Mouse (Mus musculus) MEL (cell line): Measurements from ENCODE around the gene Coq10a. TPM values are rescaled to one million over a fixed set of nuclear protein-coding genes. Genes with fewer than 3 reads are reported as not detected.

Experiments
- DNase-seq: peaks from one replicate; pipeline ENCODE4 v3.0.0; 2011; ENCODE audit warnings: low read depth, low spot score
- H3K27ac ChIP-seq: 2 replicates; pipeline ENCODE4 v1.5.1; 2012; ENCODE audit warnings: low read depth, mild to moderate bottlenecking, control low read depth, low read length, moderate library complexity; ENCODE audit not compliant: control insufficient read depth
- H3K27me3 ChIP-seq, 2 experiments: fragments of 150-350 bp in 1 of 2; sonication (generic) in 1 of 2; 2 replicates each; pipeline ENCODE4 v1.6.1; 2012; ENCODE audit warnings: low read length in 2 of 2, mild to moderate bottlenecking in 2 of 2, improper control_type of control experiment in 1 of 2, moderate library complexity in 1 of 2; ENCODE audit not compliant: insufficient read depth in 2 of 2, control insufficient read depth in 1 of 2
- H3K36me3 ChIP-seq, 2 experiments: 2 replicates each; pipeline ENCODE4 v1.6.1; 2012 to 2014; ENCODE audit warnings: low read length in 2 of 2, improper control_type of control experiment in 1 of 2, inconsistent platforms in 1 of 2, mild to moderate bottlenecking in 1 of 2; ENCODE audit not compliant: insufficient read depth in 2 of 2, control insufficient read depth in 1 of 2
- H3K4me1 ChIP-seq, 2 experiments: fragments of 150-350 bp in 1 of 2; sonication (generic) in 1 of 2; 2 replicates each; pipeline ENCODE4 v1.6.1; 2012; ENCODE audit warnings: low read length in 2 of 2, improper control_type of control experiment in 1 of 2, mild to moderate bottlenecking in 1 of 2; ENCODE audit not compliant: insufficient read depth in 2 of 2, control insufficient read depth in 1 of 2
- H3K4me3 ChIP-seq, 2 experiments: fragments of 150-350 bp in 1 of 2; sonication (generic) in 1 of 2; 2 replicates each; pipeline ENCODE4 v1.5.1; 2012; ENCODE audit warnings: low read depth in 2 of 2, low read length in 2 of 2, mild to moderate bottlenecking in 2 of 2, moderate library complexity in 2 of 2, control low read depth in 1 of 2, improper control_type of control experiment in 1 of 2; ENCODE audit not compliant: control insufficient read depth in 1 of 2, insufficient read depth in 1 of 2
- H3K79me2 ChIP-seq: 2 replicates; pipeline ENCODE4 v1.6.1; 2012; ENCODE audit warnings: mild to moderate bottlenecking, low read length, moderate library complexity; ENCODE audit not compliant: control insufficient read depth, poor library complexity, insufficient read depth
- H3K9ac ChIP-seq: 2 replicates; pipeline ENCODE4 v1.6.1; 2012; ENCODE audit warnings: low read depth, mild to moderate bottlenecking, control low read depth, low read length, moderate library complexity; ENCODE audit not compliant: control insufficient read depth, poor library complexity, severe bottlenecking
- H3K9me3 ChIP-seq: fragments of 150-350 bp; sonication (generic); replicated peaks from 2 replicates; pipeline ENCODE4 v1.6.1; 2012; ENCODE audit warnings: mild to moderate bottlenecking, low read length, improper control_type of control experiment, moderate library complexity; ENCODE audit not compliant: insufficient read depth
- CHD1 ChIP-seq: IDR thresholded peaks from 2 replicates; pipeline ENCODE4 v1.6.1; 2012; ENCODE audit warnings: low read depth, mild to moderate bottlenecking, inconsistent platforms, low read length, improper control_type of control experiment
- CHD2 ChIP-seq: IDR thresholded peaks from 2 replicates; pipeline ENCODE4 v1.6.1; 2011; ENCODE audit warnings: low read length, improper control_type of control experiment
- CTCF ChIP-seq, 3 experiments: IDR thresholded peaks in 2 of 3; conservative IDR thresholded peaks in 1 of 3; 2 replicates each; pipeline ENCODE4 v1.5.1; 2011 to 2012; ENCODE audit warnings: low read length in 3 of 3, low read depth in 2 of 3, mild to moderate bottlenecking in 2 of 3, improper control_type of control experiment in 1 of 3, inconsistent platforms in 1 of 3, mixed read lengths in 1 of 3, moderate library complexity in 1 of 3; ENCODE audit not compliant: control insufficient read depth in 1 of 3, insufficient read depth in 1 of 3, poor library complexity in 1 of 3, severe bottlenecking in 1 of 3
- E2F4 ChIP-seq: IDR thresholded peaks from 2 replicates; pipeline ENCODE4 v1.6.1; 2011; ENCODE audit warnings: low read depth, low read length, improper control_type of control experiment, borderline replicate concordance
- EP300 ChIP-seq, 2 experiments: IDR thresholded peaks; 2 replicates each; pipeline ENCODE4 v1.6.1; 2011; ENCODE audit warnings: improper control_type of control experiment in 2 of 2, low read length in 2 of 2, low read depth in 1 of 2, mild to moderate bottlenecking in 1 of 2
- ETS1 ChIP-seq: IDR thresholded peaks from 2 replicates; pipeline ENCODE4 v1.6.1; 2012; ENCODE audit warnings: low read depth, mild to moderate bottlenecking, inconsistent platforms, low read length, improper control_type of control experiment, moderate library complexity
- GABPA ChIP-seq: IDR thresholded peaks from 2 replicates; pipeline ENCODE4 v1.6.1; 2012; ENCODE audit warnings: low read depth, mild to moderate bottlenecking, inconsistent platforms, low read length, improper control_type of control experiment, moderate library complexity
- GATA1 ChIP-seq: IDR thresholded peaks from 2 replicates; pipeline ENCODE4 v1.6.1; 2011; ENCODE audit warnings: low read depth, low read length, improper control_type of control experiment
- HCFC1 ChIP-seq: IDR thresholded peaks from 2 replicates; pipeline ENCODE4 v1.6.1; 2012; ENCODE audit warnings: low read depth, mild to moderate bottlenecking, inconsistent platforms, low read length, improper control_type of control experiment, moderate library complexity
- JUND ChIP-seq: IDR thresholded peaks from 2 replicates; pipeline ENCODE4 v1.6.1; 2011; ENCODE audit warnings: low read depth, mild to moderate bottlenecking, improper control_type of control experiment, low read length
- KAT2A ChIP-seq: conservative IDR thresholded peaks from 2 replicates; pipeline ENCODE4 v1.6.1; 2012; ENCODE audit warnings: low read depth, low read length, improper control_type of control experiment, inconsistent platforms
- MAFK ChIP-seq: IDR thresholded peaks from 2 replicates; pipeline ENCODE4 v1.6.1; 2011; ENCODE audit warnings: low read depth, mild to moderate bottlenecking, low read length, improper control_type of control experiment, borderline replicate concordance
- MAX ChIP-seq: IDR thresholded peaks from 2 replicates; pipeline ENCODE4 v1.6.1; 2011; ENCODE audit warnings: low read length, improper control_type of control experiment
- MXI1 ChIP-seq: IDR thresholded peaks from 2 replicates; pipeline ENCODE4 v1.6.1; 2011; ENCODE audit warnings: mild to moderate bottlenecking, low read depth, low read length, improper control_type of control experiment
- MYB ChIP-seq: IDR thresholded peaks from 2 replicates; pipeline ENCODE4 v1.6.1; 2011; ENCODE audit warnings: mild to moderate bottlenecking, low read depth, low read length, improper control_type of control experiment
- MYC ChIP-seq: IDR thresholded peaks from 2 replicates; pipeline ENCODE4 v1.6.1; 2011; ENCODE audit warnings: low read depth, mild to moderate bottlenecking, low read length, improper control_type of control experiment, moderate library complexity
- NELFE ChIP-seq: IDR thresholded peaks from 2 replicates; pipeline ENCODE4 v1.6.1; 2011; ENCODE audit warnings: low read depth, low read length, improper control_type of control experiment
- NRF1 ChIP-seq: IDR thresholded peaks from 2 replicates; pipeline ENCODE4 v1.6.1; 2014; ENCODE audit warnings: low read depth, mild to moderate bottlenecking, inconsistent platforms, low read length, improper control_type of control experiment, moderate library complexity; ENCODE audit not compliant: poor library complexity, insufficient read depth, severe bottlenecking
- POLR2A ChIP-seq, 2 experiments: IDR thresholded peaks; 2 replicates each; pipeline ENCODE4 v1.6.1; 2011 to 2012; ENCODE audit warnings: low read length in 2 of 2, mild to moderate bottlenecking in 2 of 2, control low read depth in 1 of 2, improper control_type of control experiment in 1 of 2, low read depth in 1 of 2, moderate library complexity in 1 of 2; ENCODE audit not compliant: control insufficient read depth in 1 of 2, insufficient read depth in 1 of 2, poor library complexity in 1 of 2
- POLR2AphosphoS2 ChIP-seq: IDR thresholded peaks from 2 replicates; pipeline ENCODE4 v1.6.1; 2011; ENCODE audit warnings: low read length, improper control_type of control experiment
- POLR2AphosphoS5 ChIP-seq: IDR thresholded peaks from 2 replicates; pipeline ENCODE4 v1.6.1; 2012; ENCODE audit warnings: low read depth, borderline replicate concordance, mild to moderate bottlenecking, inconsistent platforms, low read length, moderate library complexity, mixed read lengths
- RAD21 ChIP-seq: IDR thresholded peaks from 2 replicates; pipeline ENCODE4 v1.6.1; 2011; ENCODE audit warnings: mild to moderate bottlenecking, low read depth, low read length, improper control_type of control experiment
- RCOR1 ChIP-seq: IDR thresholded peaks from 2 replicates; pipeline ENCODE4 v1.6.1; 2012; ENCODE audit warnings: low read depth, mild to moderate bottlenecking, inconsistent platforms, low read length, improper control_type of control experiment
- SIN3A ChIP-seq: IDR thresholded peaks from 2 replicates; pipeline ENCODE4 v1.6.1; 2012; ENCODE audit warnings: low read length, improper control_type of control experiment, inconsistent platforms
- SMC3 ChIP-seq: IDR thresholded peaks from 2 replicates; pipeline ENCODE4 v1.6.1; 2011; ENCODE audit warnings: low read depth, low read length, improper control_type of control experiment
- TBP ChIP-seq: IDR thresholded peaks from 2 replicates; pipeline ENCODE4 v1.8.0; 2011; ENCODE audit warnings: low read depth, low read length, improper control_type of control experiment
- TCF12 ChIP-seq: IDR thresholded peaks from 2 replicates; pipeline ENCODE4 v1.6.1; 2014; ENCODE audit warnings: low read depth, mild to moderate bottlenecking, inconsistent platforms, low read length, improper control_type of control experiment, moderate library complexity
- USF1 ChIP-seq: IDR thresholded peaks from 2 replicates; pipeline ENCODE4 v1.6.1; 2014; ENCODE audit warnings: low read depth, mild to moderate bottlenecking, inconsistent platforms, low read length, improper control_type of control experiment, moderate library complexity
- USF2 ChIP-seq, 2 experiments: IDR thresholded peaks; 2 replicates each; pipeline ENCODE4 v1.6.1; 2011 to 2012; ENCODE audit warnings: improper control_type of control experiment in 2 of 2, low read length in 2 of 2, borderline replicate concordance in 1 of 2, inconsistent platforms in 1 of 2, low read depth in 1 of 2, mild to moderate bottlenecking in 1 of 2; ENCODE audit not compliant: insufficient read depth in 1 of 2
- ZC3H11A ChIP-seq: IDR thresholded peaks from 2 replicates; pipeline ENCODE4 v1.6.1; 2012; ENCODE audit warnings: low read depth, mild to moderate bottlenecking, inconsistent platforms, low read length, improper control_type of control experiment
- ZKSCAN1 ChIP-seq: IDR thresholded peaks from 2 replicates; pipeline ENCODE4 v1.6.1; 2012; ENCODE audit warnings: low read depth, mild to moderate bottlenecking, inconsistent platforms, low read length, improper control_type of control experiment, moderate library complexity
- ZMIZ1 ChIP-seq: IDR thresholded peaks from 2 replicates; pipeline ENCODE4 v1.6.1; 2012; ENCODE audit warnings: low read depth, mild to moderate bottlenecking, inconsistent platforms, low read length, improper control_type of control experiment, moderate library complexity
- ZNF384 ChIP-seq: IDR thresholded peaks from 2 replicates; pipeline ENCODE4 v1.6.1; 2012; ENCODE audit warnings: low read depth, mild to moderate bottlenecking, inconsistent platforms, low read length, improper control_type of control experiment
- polyA plus RNA-seq, 2 experiments: library from polyadenylated mRNA; stranded (reverse) in 1 of 2; unstranded in 1 of 2; fragments of >175 nt in 1 of 2; fragments of >200 nt in 1 of 2; gene quantifications; 2 replicates each; pipeline versions ENCODE4 v1.2.1 to v1.2.4; 2012; ENCODE audit warnings: low replicate concordance in 2 of 2, low read depth in 1 of 2; ENCODE audit not compliant: insufficient read length in 2 of 2, insufficient read depth in 1 of 2, missing spikeins in 1 of 2
- total RNA-seq: library from RNA; depleted of rRNA; stranded (reverse); fragments of 300-350 nt; gene quantifications from 2 replicates; pipeline ENCODE4 v1.2.3, GENCODE M21; 2012

The Coq10a gene
- total and polyA plus RNA-seq, 3 experiments, result 7.7 to 14.1 TPM; not detected in 1

DNA sequence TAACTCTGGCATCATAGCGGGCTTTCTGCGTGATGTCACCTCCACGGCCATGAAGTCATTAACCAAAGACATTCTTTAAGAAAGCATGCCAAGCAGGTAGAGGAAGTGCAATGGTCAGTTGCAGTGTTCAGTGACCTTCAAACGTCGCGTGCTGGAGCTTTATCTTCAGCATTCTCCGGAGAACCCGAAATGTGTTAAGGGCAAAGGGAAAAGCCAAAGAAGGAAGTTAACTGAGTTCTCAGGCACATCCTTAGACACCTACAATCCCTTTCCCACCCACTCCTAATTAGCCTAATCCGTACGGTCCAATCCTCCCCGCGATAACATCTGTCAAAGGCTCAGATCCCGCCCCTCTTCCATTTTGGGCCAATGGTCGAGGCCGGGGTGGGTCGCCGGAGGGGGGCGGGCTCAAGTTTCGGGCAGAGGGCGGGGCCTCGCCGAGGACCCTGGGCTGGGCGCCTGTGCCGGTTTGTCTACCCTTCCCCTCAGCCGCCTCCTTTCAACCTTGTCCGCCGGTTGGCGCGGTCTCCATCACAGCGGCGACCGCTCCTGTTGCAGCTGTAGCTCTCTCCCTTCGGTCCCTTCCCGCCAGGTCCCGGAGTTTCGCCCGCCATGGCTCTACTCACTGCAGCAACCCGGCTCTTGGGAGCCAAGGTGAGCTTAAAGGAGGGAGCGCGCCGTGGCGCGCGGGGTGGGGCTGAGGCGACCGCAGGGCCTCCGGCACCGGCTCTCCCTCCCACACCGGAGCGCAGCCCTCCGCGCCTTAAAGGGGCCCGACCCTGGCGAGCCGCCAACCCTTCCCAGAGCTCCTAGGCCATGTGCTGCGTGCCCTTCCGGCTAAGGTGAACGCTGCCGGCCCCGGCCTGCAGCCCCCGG lies 31.3 kb downstream of the Coq10a start, which contains the start of gene Cs (continued):
- TF ChIP-seq RAD21, result no peak
- no peak for TF ChIP-seq ZNF384
- TF ChIP-seq USF2 (IDR thresholded peaks at IDR 0.05; ENCODE audit: borderline replicate concordance in 1 of 2, insufficient read depth in 1 of 2, low read depth in 1 of 2, low read length in 2 of 2), result no peak
- TF ChIP-seq TCF12, result peak; percentile 15; the same call in 1 of the 2 replicates

- Histone ChIP-seq H3K4me1 (peaks cover 18 to 46% of the 10 kb centered on the region in 2 experiments), H3K27me3 (no peaks in the 10 kb centered on the region), H3K79me2 (peaks cover 38% of the 10 kb centered on the region), H3K9me3 (no peaks in the 10 kb centered on the region), H3K27ac (peak overlapping the region; percentile 98), H3K4me3 (peak overlapping the region; percentile 58 to 73), H3K9ac (peak overlapping the region; percentile 82), H3K36me3 (peaks cover 4 to 57% of the 10 kb centered on the region in 2 experiments; a peak in 3 of 4 replicates)
- DNase-seq, result peak; percentile 64
- peak; percentile 77 to 83 for TF ChIP-seq EP300 (IDR thresholded peaks at IDR 0.05; ENCODE audit: low read depth in 1 of 2, low read length in 2 of 2)
- no peak for TF ChIP-seq MYC
- no peak for TF ChIP-seq TBP
- no peak for TF ChIP-seq ZMIZ1
- peak; percentile 58; the same call in 1 of the 2 replicates for TF ChIP-seq USF1
- TF ChIP-seq CTCF (IDR thresholded peaks at IDR 0.05 in 2 of 3, conservative IDR thresholded peaks at IDR 0.05 in 1 of 3; ENCODE audit: control insufficient read depth in 1 of 3, insufficient read depth in 1 of 3, low read depth in 2 of 3, low read length in 3 of 3, poor library complexity in 1 of 3, severe bottlenecking in 1 of 3), result no peak
- TF ChIP-seq NELFE, result no peak
- peak; percentile 72 for TF ChIP-seq ETS1
- TF ChIP-seq MAX, result no peak; the same call in 1 of the 2 replicates
- TF ChIP-seq E2F4, result no peak
- TF ChIP-seq ZNF384, result no peak
- peak; percentile 88 for TF ChIP-seq GATA1
- TF ChIP-seq POLR2A (IDR thresholded peaks at IDR 0.05; ENCODE audit: control insufficient read depth in 1 of 2, insufficient read depth in 1 of 2, low read depth in 1 of 2, low read length in 2 of 2, poor library complexity in 1 of 2), result no peak
- TF ChIP-seq ZKSCAN1, result no peak
- no peak for TF ChIP-seq MYB
- TF ChIP-seq GABPA, result no peak
- no peak for TF ChIP-seq ZC3H11A
- no peak for TF ChIP-seq USF2 (IDR thresholded peaks at IDR 0.05; ENCODE audit: borderline replicate concordance in 1 of 2, insufficient read depth in 1 of 2, low read depth in 1 of 2, low read length in 2 of 2)
- TF ChIP-seq JUND, result no peak
- 0 out of 2 replicates have a peak, but pooled peaks have one; percentile 22 for TF ChIP-seq MXI1
- peak; percentile 76 for TF ChIP-seq RCOR1
- TF ChIP-seq TCF12, result peak; percentile 77
- TF ChIP-seq SMC3, result no peak
- no peak for TF ChIP-seq POLR2AphosphoS5
- no peak for TF ChIP-seq CHD2
- TF ChIP-seq CHD1, result no peak
- no peak for TF ChIP-seq RAD21
- TF ChIP-seq SIN3A, result peak; percentile 56
- no peak for TF ChIP-seq HCFC1
- TF ChIP-seq NRF1, result no peak
- no peak for TF ChIP-seq MAFK
- 0 out of 2 replicates have a peak, but pooled peaks have one; percentile 5 for TF ChIP-seq KAT2A
- TF ChIP-seq POLR2AphosphoS2, result no peak; the same call in 1 of the 2 replicates
Measured at GRCm38 (mm10) chr10:128336597-128336996, 32.2 kb downstream of the Coq10a start.
